Mouse (Mus musculus) forebrain, postnatal 0 days (tissue): ENCODE results near the gene Itgb7. TPM values are rescaled to one million over a fixed set of nuclear protein-coding genes. Genes with fewer than 3 reads are reported as not detected.

Source experiments
- ATAC-seq: fragments of 200-750 bp; cut with Nextera tagmentation; 2 replicates; pipeline ENCODE4 v1.8.0; 2017; ENCODE audit warnings: mild to moderate bottlenecking, moderate library complexity
- DNase-seq: peaks from one replicate; pipeline ENCODE4 v3.0.0-alpha.2; 2015
- H3K27ac ChIP-seq: fragments of 300-500 bp; sonication (generic); 2 replicates; pipeline ENCODE4 v1.5.1; 2014; ENCODE audit warnings: low read depth, mild to moderate bottlenecking, antibody characterized with exemption, low read length, moderate library complexity, mixed read lengths
- H3K27me3 ChIP-seq: fragments of 300-500 bp; sonication (generic); 2 replicates; pipeline ENCODE4 v1.6.1; 2014; ENCODE audit warnings: mild to moderate bottlenecking, low read length, mixed read lengths; ENCODE audit not compliant: insufficient read depth
- H3K36me3 ChIP-seq: fragments of 300-500 bp; sonication (generic); 2 replicates; pipeline ENCODE4 v1.6.1; 2014; ENCODE audit warnings: mild to moderate bottlenecking, moderate library complexity; ENCODE audit not compliant: insufficient read depth
- H3K4me1 ChIP-seq: fragments of 300-500 bp; sonication (generic); 2 replicates; pipeline ENCODE4 v1.6.1; 2014; ENCODE audit warnings: antibody characterized with exemption; ENCODE audit not compliant: insufficient read depth
- H3K4me2 ChIP-seq: fragments of 300-500 bp; sonication (generic); 2 replicates; pipeline ENCODE4 v1.6.1; 2014; ENCODE audit warnings: low read depth, mild to moderate bottlenecking, moderate library complexity
- H3K4me3 ChIP-seq: fragments of 300-500 bp; sonication (generic); 2 replicates; pipeline ENCODE4 v1.5.1; 2014; ENCODE audit warnings: low read depth, low read length, mixed read lengths
- H3K9ac ChIP-seq: fragments of 300-500 bp; sonication (generic); 2 replicates; pipeline ENCODE4 v1.6.1; 2014; ENCODE audit warnings: mild to moderate bottlenecking
- H3K9me3 ChIP-seq: fragments of 300-500 bp; sonication (generic); 2 replicates; pipeline ENCODE4 v1.6.1; 2016; ENCODE audit warnings: low read length
- CTCF ChIP-seq: sonication (generic); IDR thresholded peaks from 2 replicates; pipeline ENCODE4 v1.5.1; 2016; ENCODE audit warnings: antibody characterized with exemption, control low read depth, low read depth
- WGBS: fragments of 180-500 bp; shearing (Covaris S2); extraction: QIAGEN DNeasy Blood & Tissue Kit; methylation state at CpG from one replicate; pipeline ENCODE4 v1.1.7; 2014; 5-methylcytosine and 5-hydroxymethylcytosine counted together
- polyA plus RNA-seq: library from polyadenylated mRNA; unstranded; fragments of >200 nt; fragmentation: Nextera tagmentation; extraction: Ambion mirVana; gene quantifications from 2 replicates; pipeline ENCODE4 v1.2.1, GENCODE M21; 2015
- total RNA-seq: library from RNA; depleted of rRNA; stranded (reverse); fragments of >200 nt; gene quantifications from 2 replicates; pipeline ENCODE4 v1.2.3, GENCODE M21; 2014

Itgb7 gene
- total and polyA plus RNA-seq, 2 experiments from 2014 or later = 0.75 to 2.4 TPM

DNA sequence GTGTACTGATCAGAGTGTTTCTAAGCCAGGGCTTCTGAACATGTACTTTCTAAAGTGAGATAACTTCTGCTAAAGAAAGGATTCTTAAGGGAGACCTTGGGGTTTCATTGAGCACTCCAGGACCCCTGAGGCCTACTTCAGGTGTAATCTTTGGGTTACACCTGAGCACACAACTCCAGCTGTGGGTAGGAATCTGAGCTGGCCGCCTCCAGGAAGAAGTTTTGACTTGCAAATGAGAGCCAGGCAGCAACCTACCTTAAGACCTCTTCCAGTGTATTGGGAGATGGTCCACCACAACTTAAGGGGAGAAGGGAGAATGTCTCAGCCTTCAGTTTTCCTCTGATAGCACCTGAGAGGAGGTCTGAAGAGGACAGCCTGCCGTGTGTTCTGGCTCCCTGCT lies 17.6 kb downstream of the Itgb7 start:
- 44% methylated on average over 2 of the region's 2 CpGs for WGBS
- Histone ChIP-seq H3K27me3 (no peaks in the 10 kb centered on the region), H3K9ac (no peak overlapping the region), H3K4me1 (no peaks in the 10 kb centered on the region), H3K36me3 (peaks cover 66% of the 10 kb centered on the region), H3K9me3 (no peaks in the 10 kb centered on the region), H3K4me3 (no peak overlapping the region), H3K4me2 (no peak overlapping the region), H3K27ac (no peak overlapping the region)
- ATAC-seq = no peak
- DNase-seq = no peak
- no peak for TF ChIP-seq CTCF

DNA sequence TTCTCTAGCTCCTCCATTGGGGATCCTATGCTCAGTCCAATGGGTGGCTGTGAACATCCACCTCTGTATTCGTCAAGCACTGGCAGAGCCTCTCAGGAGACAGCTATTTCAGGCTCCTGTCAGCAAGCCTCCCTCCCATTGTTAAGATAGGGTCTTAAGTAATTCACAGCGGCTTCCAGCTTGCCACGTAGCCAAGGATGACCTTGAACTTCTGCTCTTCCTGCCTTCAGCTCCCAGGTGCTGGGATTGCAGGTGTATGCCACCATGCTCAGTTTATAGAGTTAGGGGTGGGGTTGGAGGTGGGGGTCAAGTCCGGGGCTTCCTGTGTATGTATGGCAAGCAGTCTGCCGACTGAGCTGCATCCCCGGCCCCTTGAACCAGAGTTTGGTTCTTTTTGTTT lies 19.8 kb downstream of the Itgb7 start:
- H3K9me3 ChIP-seq = no peaks in the 10 kb centered on the region
- H3K4me2 ChIP-seq = no peak overlapping the region
- no peak for ATAC-seq
- no peaks in the 10 kb centered on the region for H3K4me1 ChIP-seq
- H3K27me3 ChIP-seq = no peaks in the 10 kb centered on the region
- no peak overlapping the region for H3K4me3 ChIP-seq
- H3K9ac ChIP-seq = no peak overlapping the region
- H3K27ac ChIP-seq = no peak overlapping the region
- no peak for DNase-seq
- 90% methylated on average over 6 of the region's 6 CpGs for WGBS
- peaks cover 82% of the 10 kb centered on the region for H3K36me3 ChIP-seq
- no peak for TF ChIP-seq CTCF

DNA sequence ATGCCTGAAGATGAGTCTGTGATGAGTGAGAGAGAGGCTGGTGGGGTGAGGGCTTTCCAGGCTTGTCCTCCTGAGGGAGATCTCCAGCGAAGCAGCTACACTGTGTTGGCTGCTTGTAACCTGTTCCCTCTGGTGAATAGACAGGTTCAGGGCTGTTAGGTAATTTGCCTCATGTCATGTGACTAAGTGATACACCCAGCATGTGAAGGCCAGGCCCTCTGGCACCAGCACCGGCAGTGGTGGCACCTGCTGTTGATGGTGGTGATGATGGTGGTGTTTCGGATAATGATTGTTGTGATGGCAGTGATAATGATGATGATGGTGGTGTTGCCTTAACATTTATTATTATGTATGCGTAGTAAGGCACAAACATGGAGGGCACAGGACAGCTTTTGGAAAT lies 20.9 kb downstream of the Itgb7 start:
- Histone ChIP-seq H3K9me3 (no peaks in the 10 kb centered on the region), H3K36me3 (peaks cover 77% of the 10 kb centered on the region), H3K4me3 (no peak overlapping the region), H3K4me2 (no peak overlapping the region), H3K4me1 (peaks cover 5% of the 10 kb centered on the region; the same call in 1 of the 2 replicates), H3K27me3 (no peaks in the 10 kb centered on the region), H3K9ac (no peak overlapping the region), H3K27ac (no peak overlapping the region)
- no peak for DNase-seq
- ATAC-seq = no peak
- TF ChIP-seq CTCF = no peak
- WGBS = 90% methylated on average over 4 of the region's 4 CpGs

DNA sequence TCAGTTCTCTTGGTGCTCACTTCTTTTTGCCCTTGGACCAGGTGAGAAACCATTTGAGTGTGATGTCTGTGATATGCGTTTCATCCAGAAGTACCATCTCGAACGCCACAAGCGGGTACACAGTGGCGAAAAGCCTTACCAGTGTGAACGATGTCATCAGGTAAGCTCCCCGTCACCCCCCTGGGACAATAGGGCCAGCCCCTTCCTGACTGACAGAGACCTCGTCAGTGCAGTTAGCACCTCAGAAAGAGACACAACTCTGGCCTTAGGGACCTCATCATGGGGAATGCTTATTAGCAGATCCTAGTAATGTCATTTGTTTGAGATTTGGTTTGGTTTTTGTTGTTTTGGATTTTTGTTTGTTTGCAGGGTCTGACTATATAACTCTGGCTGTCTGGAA lies 22.6 kb downstream of the Itgb7 start:
- 87% methylated on average over 8 of the region's 8 CpGs for WGBS
- DNase-seq = no peak
- no peaks in the 10 kb centered on the region for H3K27me3 ChIP-seq

DNA sequence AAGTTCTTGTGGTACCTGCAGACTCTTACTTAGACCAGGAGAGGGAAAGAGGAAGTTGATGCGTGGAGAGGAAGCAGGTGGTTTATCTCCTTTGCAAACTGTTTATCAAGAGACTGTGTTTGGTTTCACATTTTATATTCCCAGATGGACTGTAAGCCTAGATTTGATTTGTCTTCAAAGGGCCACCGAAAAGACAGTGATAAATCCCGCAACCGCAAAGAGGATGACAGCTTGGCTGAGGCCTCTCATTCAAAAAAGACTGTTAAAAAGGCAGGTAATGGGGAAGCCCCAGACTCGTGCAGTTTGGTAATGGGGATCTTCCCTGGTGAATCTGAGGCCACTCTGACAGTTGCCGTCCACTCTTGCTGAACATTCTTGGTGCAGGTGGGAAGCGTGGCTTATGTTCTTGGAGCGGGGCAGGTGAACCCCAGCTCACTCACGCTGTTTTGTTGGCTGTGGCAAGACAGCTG lies 23.6 kb downstream of the Itgb7 start:
- DNase-seq = no peak
- H3K27me3 ChIP-seq = no peaks in the 10 kb centered on the region
- peaks cover 58% of the 10 kb centered on the region for H3K36me3 ChIP-seq
- H3K9ac ChIP-seq = no peak overlapping the region
- no peak for ATAC-seq
- H3K27ac ChIP-seq = no peak overlapping the region
- H3K4me2 ChIP-seq = no peak overlapping the region
- TF ChIP-seq CTCF = no peak
- WGBS = 91% methylated on average over 9 of the region's 9 CpGs
- H3K4me3 ChIP-seq = no peak overlapping the region
- H3K9me3 ChIP-seq = no peaks in the 10 kb centered on the region
- H3K4me1 ChIP-seq = peaks cover 13% of the 10 kb centered on the region

More for the DNA sequence above, 22.6 kb downstream of the Itgb7 start:
- Histone ChIP-seq H3K4me2 (no peak overlapping the region), H3K4me3 (no peak overlapping the region), H3K4me1 (peaks cover 13% of the 10 kb centered on the region), H3K27ac (no peak overlapping the region), H3K9ac (no peak overlapping the region), H3K9me3 (no peaks in the 10 kb centered on the region), H3K36me3 (peaks cover 67% of the 10 kb centered on the region)
- TF ChIP-seq CTCF = no peak
- no peak for ATAC-seq

DNA sequence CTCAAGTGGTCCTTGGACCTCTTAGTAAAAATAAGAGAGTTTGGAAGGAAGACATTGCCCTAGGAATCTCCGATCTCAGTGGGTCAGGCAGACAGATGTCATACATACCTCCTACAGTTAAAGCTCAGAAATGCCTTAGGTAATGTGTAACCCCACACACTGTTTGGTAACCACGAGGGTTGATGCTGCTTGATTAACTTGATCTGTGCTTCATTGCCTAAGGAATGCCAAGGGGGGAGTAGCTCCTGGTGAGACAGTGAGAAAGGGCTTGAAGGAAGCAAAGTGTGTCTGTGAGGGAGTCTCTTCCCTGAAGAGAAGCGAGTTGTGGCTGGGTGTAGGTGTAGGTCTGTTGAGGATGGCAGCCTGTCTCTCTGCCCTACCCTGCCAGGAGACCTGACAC lies 24.4 kb downstream of the Itgb7 start:
- no peaks in the 10 kb centered on the region for H3K27me3 ChIP-seq
- H3K4me1 ChIP-seq = peaks cover 13% of the 10 kb centered on the region
- WGBS = 75% methylated on average over 3 of the region's 3 CpGs
- DNase-seq (no peak), ATAC-seq (no peak)
- no peak overlapping the region for H3K9ac ChIP-seq
- TF ChIP-seq CTCF = no peak
- no peak overlapping the region for H3K27ac ChIP-seq
- no peaks in the 10 kb centered on the region for H3K9me3 ChIP-seq
- H3K4me2 ChIP-seq = no peak overlapping the region
- H3K36me3 ChIP-seq = peaks cover 50% of the 10 kb centered on the region
- no peak overlapping the region for H3K4me3 ChIP-seq

DNA sequence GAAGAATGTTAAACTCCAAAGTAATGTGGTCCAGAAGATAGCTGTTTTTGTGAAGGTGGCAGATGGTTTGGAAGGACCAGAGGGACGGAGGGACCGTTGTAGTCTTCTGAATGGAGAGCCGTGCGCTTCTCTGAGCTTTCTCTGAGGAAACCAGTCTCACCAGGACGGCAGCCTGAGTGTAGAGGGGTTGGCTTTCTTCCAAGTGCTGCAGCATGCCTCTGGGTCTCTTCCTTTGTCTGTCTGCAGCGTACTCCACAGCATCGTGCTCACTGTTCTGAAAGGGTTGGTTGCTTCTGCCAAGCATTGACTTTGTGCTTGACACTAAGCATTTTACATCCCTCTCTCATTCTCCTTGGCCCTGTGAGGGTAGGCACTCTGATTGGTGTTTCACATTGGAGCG lies 26.0 kb downstream of the Itgb7 start:
- Histone ChIP-seq H3K4me1 (peaks cover 13% of the 10 kb centered on the region), H3K4me3 (peak overlapping the region; percentile 93), H3K9ac (peak overlapping the region; percentile 40), H3K4me2 (peak overlapping the region; percentile 68), H3K27ac (peak overlapping the region; percentile 50; the same call in 1 of the 2 replicates), H3K36me3 (peaks cover 38% of the 10 kb centered on the region), H3K9me3 (no peaks in the 10 kb centered on the region), H3K27me3 (no peaks in the 10 kb centered on the region)
- no peak for TF ChIP-seq CTCF
- peak; percentile 15 for ATAC-seq
- peak; percentile 73 for DNase-seq
- 15% methylated on average over 8 of the region's 8 CpGs for WGBS
